Mouse (Mus musculus) embryonic fibroblast, embryonic 13.5 days (primary cell): ENCODE measurements around the gene Riox1. TPM values are rescaled to one million over a fixed set of nuclear protein-coding genes. Genes with fewer than 3 reads are reported as not detected.
A peak's percentile ranks its signal among the peaks of the same experiment; 100 is the strongest.

Experiments used
- H3K27ac ChIP-seq: 2 replicates; pipeline ENCODE4 v1.5.1; 2012; ENCODE audit warnings: low read length, control low read depth, inconsistent platforms; ENCODE audit not compliant: insufficient read depth
- H3K4me1 ChIP-seq: 2 replicates; pipeline ENCODE4 v1.6.1; 2011; ENCODE audit warnings: low read length; ENCODE audit not compliant: control insufficient read depth, insufficient read depth
- H3K4me3 ChIP-seq: 2 replicates; pipeline ENCODE4 v1.5.1; 2011; ENCODE audit warnings: mild to moderate bottlenecking, control low read depth, low read length; ENCODE audit not compliant: insufficient read depth
- CTCF ChIP-seq: IDR thresholded peaks from 2 replicates; pipeline ENCODE4 v1.5.1; 2011; ENCODE audit warnings: mild to moderate bottlenecking, control low read depth, low read length, moderate library complexity, borderline replicate concordance; ENCODE audit not compliant: insufficient read depth
- POLR2A ChIP-seq: IDR thresholded peaks from 2 replicates; pipeline ENCODE4 v1.6.1; 2011; ENCODE audit warnings: low read depth, mild to moderate bottlenecking, control low read depth, low read length, moderate library complexity
- polyA plus RNA-seq: library from polyadenylated mRNA; stranded (reverse); fragments of >200 nt; gene quantifications from 2 replicates; pipeline ENCODE4 v1.2.4, GENCODE M21; 2011; ENCODE audit warnings: low read depth; ENCODE audit not compliant: missing spikeins, insufficient read length

Gene Riox1
- polyA plus RNA-seq, 1 experiment: 6.5 TPM

GRCm38 (mm10) chr12:83949043-83949442 is 1.4 kb upstream of the Riox1 start:
- Histone ChIP-seq H3K27ac (no peak overlapping the region), H3K4me3 (no peak overlapping the region), H3K4me1 (no peaks in the 10 kb centered on the region)
- no peak for TF ChIP-seq POLR2A
- no peak for TF ChIP-seq CTCF

GRCm38 (mm10) chr12:83949776-83950492 is 474 bp upstream of the Riox1 start:
- TF ChIP-seq CTCF (no peak), POLR2A (no peak)
- peak overlapping the region; percentile 71 for H3K4me3 ChIP-seq

GRCm38 (mm10) chr12:83950840-83951701 is 663 bp downstream of the Riox1 start:
- TF ChIP-seq POLR2A (no peak), CTCF (no peak)
- Histone ChIP-seq H3K4me3 (peak overlapping the region; percentile 71), H3K27ac (peak overlapping the region; percentile 42; the same call in 1 of the 2 replicates), H3K4me1 (no peaks in the 10 kb centered on the region)

More at GRCm38 (mm10) chr12:83949776-83950492, 474 bp upstream of the Riox1 start:
- Histone ChIP-seq H3K27ac (peak overlapping the region; percentile 4; the same call in 1 of the 2 replicates), H3K4me1 (no peaks in the 10 kb centered on the region)

GRCm38 (mm10) chr12:83951711-83952575 is 1.5 kb downstream of the Riox1 start:
- no peaks in the 10 kb centered on the region for H3K4me1 ChIP-seq
- H3K27ac ChIP-seq: no peak overlapping the region
- no peak for TF ChIP-seq POLR2A
- no peak for TF ChIP-seq CTCF
- H3K4me3 ChIP-seq: peak overlapping the region; percentile 71

GRCm38 (mm10) chr12:83958278-83958677 is 7.9 kb downstream of the Riox1 start:
- Histone ChIP-seq H3K4me1 (no peaks in the 10 kb centered on the region), H3K27ac (no peak overlapping the region), H3K4me3 (no peak overlapping the region)
- TF ChIP-seq POLR2A (no peak), CTCF (no peak)

GRCm38 (mm10) chr12:83965235-83965634 is 14.8 kb downstream of the Riox1 start:
- no peak for TF ChIP-seq POLR2A
- TF ChIP-seq CTCF: no peak
- no peaks in the 10 kb centered on the region for H3K4me1 ChIP-seq
- H3K27ac ChIP-seq: no peak overlapping the region
- no peak overlapping the region for H3K4me3 ChIP-seq

- Histone ChIP-seq H3K27ac (no peak overlapping the region), H3K4me3 (no peak overlapping the region), H3K4me1 (no peaks in the 10 kb centered on the region)
- no peak for TF ChIP-seq CTCF
- no peak for TF ChIP-seq POLR2A
Observed at GRCm38 (mm10) chr12:83972117-83972516, 21.7 kb downstream of the Riox1 start.

GRCm38 (mm10) chr12:83978862-83979261 is 28.5 kb downstream of the Riox1 start:
- H3K4me1 ChIP-seq: no peaks in the 10 kb centered on the region
- H3K27ac ChIP-seq: no peak overlapping the region
- H3K4me3 ChIP-seq: no peak overlapping the region
- TF ChIP-seq POLR2A (no peak), CTCF (no peak)

GRCm38 (mm10) chr12:83981615-83982014 is 31.2 kb downstream of the Riox1 start:
- Histone ChIP-seq H3K4me1 (no peaks in the 10 kb centered on the region; the same call in 1 of the 2 replicates), H3K4me3 (no peak overlapping the region), H3K27ac (no peak overlapping the region)
- TF ChIP-seq POLR2A (no peak), CTCF (no peak)
